Mouse (Mus musculus) neutrophil, adult 59 days (primary cell): ENCODE results near the gene Cenpv. TPM values are rescaled to one million over a fixed set of nuclear protein-coding genes. Genes with fewer than 3 reads are reported as not detected.

Experiments used
- total RNA-seq, 2 experiments: library from RNA; stranded (reverse); gene quantifications; 1 replicate in 1 of 2; 2 replicates in 1 of 2; pipeline ENCODE4 v1.2.4; 2023

Gene Cenpv
- 1 to 10 TPM; 3.2 to 6.9 TPM for total RNA-seq

GRCm38 (mm10) chr11:62539089-62539890 lies at the start of gene Cenpv:
Cenpv (minus strand) TSS chr11:62539261.

GRCm38 (mm10) chr11:62573959-62574702 lies 35.1 kb upstream of the Cenpv start, which contains the start of gene Trpv2:
Trpv2 (plus strand) TSS chr11:62574486.

GRCm38 (mm10) chr11:62550727-62551225 lies 11.7 kb upstream of the Cenpv start, which contains the start of gene Ubb:
Ubb (plus strand) TSS chr11:62551171.

Other genes starting within 250 kb of the Cenpv start
- gene Pigl, start 80.8 kb downstream of the Cenpv start, total RNA-seq, result 10 to 100 TPM in 1 of 2 experiments, 1 to 10 TPM in 1; 9.9 to 11.9 TPM
- gene Ncor1, start 80.7 kb downstream of the Cenpv start, total RNA-seq, result 100 to 1,000 TPM; 417 to 432 TPM
- gene Ubb, start 11.9 kb upstream of the Cenpv start, total RNA-seq, result 1,000 to 10,000 TPM; 1,421 to 1,551 TPM
- 10 to 100 TPM; 48.4 to 52.5 TPM for gene Trpv2, start 35.2 kb upstream of the Cenpv start, total RNA-seq
- 1 to 10 TPM; 2.9 to 3.1 TPM for gene Lrrc75a, start 109.3 kb upstream of the Cenpv start, total RNA-seq
- 1 to 10 TPM; 7.2 to 9.7 TPM for gene Mmgt2, start 109.4 kb upstream of the Cenpv start, total RNA-seq
- gene Zfp287, start 192.6 kb upstream of the Cenpv start, total RNA-seq, result under 1 TPM in 1 of 2 experiments, not detected in 1; 0.37 TPM
- gene Gm10428, start 213.8 kb upstream of the Cenpv start, total RNA-seq, result not detected